Mouse (Mus musculus): Measurements from ENCODE around the gene Pdha1. TPM values are rescaled to one million over a fixed set of nuclear protein-coding genes. Genes with fewer than 3 reads are reported as not detected.

Gene Pdha1
- total RNA-seq (2022), result 100 to 1,000 TPM; 216 to 236 (median 223) TPM

- DNase-seq (ENCODE audit: low spot score in 2 of 2), result peak; percentile 68 to 85
These were observed at the start of gene Pdha1 for GRCm38 (mm10) chrX:160137861-160138717. TSS of gene Pdha1 (minus strand) at chrX:160138413.

GRCm38 (mm10) chrX:160179032-160179431 lies 40.8 kb upstream of the Pdha1 start:
- no peak for DNase-seq (ENCODE audit: low spot score in 2 of 2)

GRCm38 (mm10) chrX:160170150-160170549 lies 31.9 kb upstream of the Pdha1 start:
- peak; percentile 17 to 21 for DNase-seq (ENCODE audit: low spot score in 2 of 2)

GRCm38 (mm10) chrX:160166246-160166985 lies 28.2 kb upstream of the Pdha1 start:
- DNase-seq (ENCODE audit: low spot score in 2 of 2), result no peak

- no peak for DNase-seq (ENCODE audit: low spot score in 2 of 2)
These were observed 26.0 kb upstream of the Pdha1 start for GRCm38 (mm10) chrX:160164259-160164658.

- DNase-seq (ENCODE audit: low spot score in 2 of 2), result no peak
These were observed 15.1 kb upstream of the Pdha1 start for GRCm38 (mm10) chrX:160153147-160153815.

GRCm38 (mm10) chrX:160148859-160149258 lies 10.6 kb upstream of the Pdha1 start:
- no peak for DNase-seq (ENCODE audit: low spot score in 2 of 2)

GRCm38 (mm10) chrX:160147406-160147805 lies 9.2 kb upstream of the Pdha1 start:
- DNase-seq (ENCODE audit: low spot score in 2 of 2), result no peak

GRCm38 (mm10) chrX:160146806-160147205 lies 8.6 kb upstream of the Pdha1 start:
- DNase-seq (ENCODE audit: low spot score in 2 of 2), result no peak

- DNase-seq (ENCODE audit: low spot score in 2 of 2), result no peak
These were observed 894 bp downstream of the Pdha1 start for GRCm38 (mm10) chrX:160137177-160137860.

GRCm38 (mm10) chrX:160136153-160136552 lies 2.1 kb downstream of the Pdha1 start:
- no peak for DNase-seq (ENCODE audit: low spot score in 2 of 2)

GRCm38 (mm10) chrX:160135719-160136118 lies 2.5 kb downstream of the Pdha1 start:
- no peak for DNase-seq (ENCODE audit: low spot score in 2 of 2)

GRCm38 (mm10) chrX:160134136-160134843 lies 3.9 kb downstream of the Pdha1 start:
- no peak for DNase-seq (ENCODE audit: low spot score in 2 of 2)

GRCm38 (mm10) chrX:160116658-160117057 lies 21.6 kb downstream of the Pdha1 start:
- DNase-seq (ENCODE audit: low spot score in 2 of 2), result no peak

- no peak for DNase-seq (ENCODE audit: low spot score in 2 of 2)
These were observed 22.1 kb downstream of the Pdha1 start for GRCm38 (mm10) chrX:160116074-160116473.

GRCm38 (mm10) chrX:160113777-160114176 lies 24.4 kb downstream of the Pdha1 start:
- no peak for DNase-seq (ENCODE audit: low spot score in 2 of 2)

- no peak for DNase-seq (ENCODE audit: low spot score in 2 of 2)
These were observed 30.4 kb downstream of the Pdha1 start for GRCm38 (mm10) chrX:160107817-160108216.

GRCm38 (mm10) chrX:160091973-160092372 lies 46.2 kb downstream of the Pdha1 start:
- no peak for DNase-seq (ENCODE audit: low spot score in 2 of 2)
